Mouse (Mus musculus): ENCODE measurements around the gene Eif3l.

GRCm38 (mm10) chr15:79100391-79100790 is 25.4 kb downstream of the Eif3l start:
- TF ChIP-seq CTCF (IDR thresholded peaks at IDR 0.05; ENCODE audit: low read depth) (no peak), EP300 (IDR thresholded peaks at IDR 0.05; ENCODE audit: low read depth) (no peak)

All from liver, embryonic 14.5 days (tissue).